Mouse (Mus musculus) midbrain, embryonic 15.5 days (tissue): Measurements from ENCODE around the gene B3gnt9. TPM values are rescaled to one million over a fixed set of nuclear protein-coding genes. Genes with fewer than 3 reads are reported as not detected.
A peak's percentile ranks its signal among the peaks of the same experiment; 100 is the strongest.

ENCODE experiments used
- ATAC-seq: fragments of 200-750 bp; cut with Nextera tagmentation; replicated peaks from 2 replicates; pipeline ENCODE4 v1.8.0; 2017; ENCODE audit warnings: moderate TSS enrichment
- H3K27ac ChIP-seq: fragments of 300-500 bp; sonication (generic); 2 replicates; pipeline ENCODE4 v1.5.1; 2015; ENCODE audit warnings: mild to moderate bottlenecking, inconsistent platforms
- H3K27me3 ChIP-seq: fragments of 300-500 bp; sonication (generic); replicated peaks from 2 replicates; pipeline ENCODE4 v1.6.1; 2015; ENCODE audit warnings: inconsistent platforms
- H3K36me3 ChIP-seq: fragments of 300-500 bp; sonication (generic); replicated peaks from 2 replicates; pipeline ENCODE4 v1.6.1; 2015; ENCODE audit warnings: inconsistent platforms
- H3K4me1 ChIP-seq: fragments of 300-500 bp; sonication (generic); 2 replicates; pipeline ENCODE4 v1.6.1; 2015; ENCODE audit warnings: inconsistent platforms
- H3K4me2 ChIP-seq: fragments of 300-500 bp; sonication (generic); 2 replicates; pipeline ENCODE4 v1.6.1; 2015; ENCODE audit warnings: inconsistent platforms, mild to moderate bottlenecking, moderate library complexity
- H3K4me3 ChIP-seq: fragments of 300-500 bp; sonication (generic); 2 replicates; pipeline ENCODE4 v1.5.1; 2015; ENCODE audit warnings: mild to moderate bottlenecking, inconsistent platforms
- H3K9ac ChIP-seq: fragments of 300-500 bp; sonication (generic); 2 replicates; pipeline ENCODE4 v1.6.1; 2015; ENCODE audit warnings: mild to moderate bottlenecking, inconsistent platforms
- H3K9me3 ChIP-seq: fragments of 300-500 bp; sonication (generic); 2 replicates; pipeline ENCODE4 v1.6.1; 2016; ENCODE audit warnings: inconsistent platforms
- WGBS: fragments of 180-500 bp; shearing (Covaris S2); methylation state at CpG from one replicate; pipeline ENCODE4 v1.1.7; 2015; ENCODE audit warnings: mixed read lengths; 5-methylcytosine and 5-hydroxymethylcytosine counted together
- polyA plus RNA-seq: library from polyadenylated mRNA; unstranded; fragments of >200 nt; fragmentation: Nextera tagmentation; extraction: Ambion mirVana; gene quantifications from 2 replicates; pipeline ENCODE4 v1.2.1, GENCODE M21; 2015

The B3gnt9 gene
- polyA plus RNA-seq, 1 experiment from 2014 or later: 8.1 TPM

DNA sequence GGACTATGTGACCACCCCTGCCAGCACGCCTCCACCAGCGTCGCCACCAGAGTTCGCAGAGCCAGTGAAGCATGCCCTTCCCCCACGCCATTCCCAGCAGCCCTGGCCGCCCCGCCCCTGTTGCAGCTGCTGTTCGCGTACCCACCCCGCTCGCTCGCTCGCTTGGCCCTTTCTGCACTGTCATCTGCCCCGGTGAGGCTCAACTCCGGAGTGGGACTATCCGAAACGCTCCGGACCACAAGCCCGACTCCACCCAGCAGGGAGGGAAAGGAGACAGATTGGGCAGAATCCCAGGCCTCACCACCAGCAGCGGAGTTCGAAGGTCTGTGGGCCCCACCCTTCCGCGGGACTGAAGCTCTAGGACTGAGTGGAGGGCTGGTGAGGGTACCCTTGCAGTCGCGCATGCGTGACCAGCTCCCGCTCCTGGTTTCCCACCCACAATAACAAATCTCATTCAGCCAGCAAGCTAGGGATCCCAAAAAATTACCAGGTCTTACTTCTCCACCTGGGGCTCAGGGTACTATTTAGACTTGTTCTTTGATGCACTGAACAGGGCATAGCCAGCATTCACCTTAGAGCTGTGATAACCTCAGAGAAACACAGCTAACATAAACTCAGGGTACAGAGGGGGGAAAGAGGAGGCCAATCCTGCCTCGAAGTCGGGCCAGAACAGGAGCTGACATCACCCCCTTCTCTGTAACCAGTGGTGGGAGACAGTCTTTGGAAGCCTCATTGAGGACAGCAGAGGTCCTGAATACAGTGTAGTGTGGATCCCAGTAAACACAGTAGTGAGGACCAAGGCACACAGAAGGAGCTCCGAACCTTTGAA, 21.6 kb upstream of the B3gnt9 start:
- Histone ChIP-seq H3K4me2 (peak overlapping the region; percentile 94), H3K9me3 (no peaks in the 10 kb centered on the region), H3K9ac (peak overlapping the region; percentile 44), H3K4me3 (peak overlapping the region; percentile 50), H3K36me3 (peaks cover 7% of the 10 kb centered on the region; the same call in 1 of the 2 replicates), H3K4me1 (peaks cover 28% of the 10 kb centered on the region), H3K27ac (0 out of 2 replicates have a peak overlapping the region, but pooled peaks have one; percentile 17), H3K27me3 (peaks cover 72% of the 10 kb centered on the region)
- 4% methylated on average over 30 of the region's 30 CpGs for WGBS
- ATAC-seq: peak; percentile 56

DNA sequence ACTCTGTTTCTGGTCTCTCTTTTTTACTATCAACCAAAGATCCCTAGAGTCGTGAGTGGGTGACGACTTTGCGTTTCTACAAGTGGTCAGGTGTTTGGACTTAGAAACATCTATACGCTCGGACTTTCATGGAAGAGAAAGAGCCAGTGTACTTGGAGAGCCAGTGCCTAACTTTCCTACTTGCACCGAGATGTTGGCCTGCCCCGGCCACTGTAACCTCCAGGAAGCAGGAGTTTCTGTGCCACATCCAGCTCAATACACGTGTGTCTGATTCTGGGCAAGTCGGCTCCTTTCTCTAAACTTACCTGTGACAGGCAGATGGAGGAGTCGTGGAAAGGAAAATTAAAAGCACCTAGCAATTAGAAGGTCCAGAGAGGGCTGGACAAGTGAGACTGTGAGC, 20.9 kb upstream of the B3gnt9 start, which contains the start of gene Nol3:
TSS of gene Nol3 (plus strand) at position 301 of the 400 bp plus-strand sequence.
- Histone ChIP-seq H3K4me2 (peak within 1 kb of the TSS; percentile 94), H3K27me3 (peaks cover 79% of the 10 kb centered on the region), H3K9ac (peak within 1 kb of the TSS; percentile 44), H3K4me1 (peaks cover 30% of the 10 kb centered on the region), H3K36me3 (peaks cover 4% of the 10 kb centered on the region; the same call in 1 of the 2 replicates), H3K4me3 (peak within 1 kb of the TSS; percentile 50), H3K27ac (0 out of 2 replicates have a peak within 1 kb of the TSS, but pooled peaks have one; percentile 17), H3K9me3 (no peaks in the 10 kb centered on the region)
- peak; percentile 10 for ATAC-seq
- 5% methylated on average over 10 of the region's 10 CpGs for WGBS

DNA sequence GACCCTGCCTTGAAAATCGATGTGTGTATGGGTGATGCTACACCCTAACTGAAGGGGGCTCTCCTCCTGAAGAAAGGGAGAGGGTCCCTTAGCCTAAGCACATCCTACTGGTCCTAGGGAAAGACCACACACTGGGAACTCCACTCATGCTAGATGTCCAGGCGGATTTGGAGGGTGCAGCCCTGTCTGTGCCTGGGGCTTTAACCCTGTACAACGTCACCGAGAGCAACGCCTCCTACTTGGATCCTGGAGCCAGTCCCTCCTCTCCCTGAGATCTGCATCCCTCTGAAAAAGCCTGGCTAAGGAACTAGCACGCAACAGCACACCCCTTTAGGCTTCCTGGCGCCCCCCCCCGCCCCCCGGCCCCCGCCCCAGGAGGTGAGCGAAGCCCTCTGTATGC, 20.4 kb upstream of the B3gnt9 start:
- peaks cover 83% of the 10 kb centered on the region for H3K27me3 ChIP-seq
- H3K4me2 ChIP-seq: peak overlapping the region; percentile 94

DNA sequence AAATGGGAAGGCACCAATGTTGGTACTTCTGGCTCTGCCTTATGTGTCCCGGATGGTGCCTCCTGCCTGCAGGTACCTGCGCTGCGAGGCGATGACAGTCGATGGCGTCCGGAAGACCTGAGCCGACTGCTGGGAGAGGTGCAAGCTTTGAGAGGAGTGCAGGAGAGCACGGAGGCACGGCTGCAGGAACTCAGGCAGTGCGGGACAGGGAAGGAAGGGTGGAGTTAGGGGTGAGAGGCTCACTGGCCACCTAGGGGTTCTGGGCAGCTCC, 15.9 kb upstream of the B3gnt9 start:
- ATAC-seq: no peak
- Histone ChIP-seq H3K4me3 (peak overlapping the region; percentile 14; the same call in 1 of the 2 replicates), H3K4me2 (peak overlapping the region; percentile 24; the same call in 1 of the 2 replicates), H3K4me1 (peaks cover 36% of the 10 kb centered on the region), H3K36me3 (no peaks in the 10 kb centered on the region), H3K27ac (no peak overlapping the region), H3K9ac (no peak overlapping the region), H3K27me3 (peaks cover 91% of the 10 kb centered on the region), H3K9me3 (no peaks in the 10 kb centered on the region)
- WGBS: 2% methylated on average over 11 of the region's 11 CpGs

More for the DNA sequence above, 20.4 kb upstream of the B3gnt9 start:
- no peak for ATAC-seq
- no peak overlapping the region for H3K9ac ChIP-seq
- 6% methylated on average over 11 of the region's 11 CpGs for WGBS
- H3K27ac ChIP-seq: no peak overlapping the region
- 0 out of 2 replicates have a peak, but pooled peaks cover 4% of the 10 kb centered on the region for H3K36me3 ChIP-seq
- peaks cover 34% of the 10 kb centered on the region for H3K4me1 ChIP-seq
- no peaks in the 10 kb centered on the region for H3K9me3 ChIP-seq
- peak overlapping the region; percentile 50; the same call in 1 of the 2 replicates for H3K4me3 ChIP-seq

DNA sequence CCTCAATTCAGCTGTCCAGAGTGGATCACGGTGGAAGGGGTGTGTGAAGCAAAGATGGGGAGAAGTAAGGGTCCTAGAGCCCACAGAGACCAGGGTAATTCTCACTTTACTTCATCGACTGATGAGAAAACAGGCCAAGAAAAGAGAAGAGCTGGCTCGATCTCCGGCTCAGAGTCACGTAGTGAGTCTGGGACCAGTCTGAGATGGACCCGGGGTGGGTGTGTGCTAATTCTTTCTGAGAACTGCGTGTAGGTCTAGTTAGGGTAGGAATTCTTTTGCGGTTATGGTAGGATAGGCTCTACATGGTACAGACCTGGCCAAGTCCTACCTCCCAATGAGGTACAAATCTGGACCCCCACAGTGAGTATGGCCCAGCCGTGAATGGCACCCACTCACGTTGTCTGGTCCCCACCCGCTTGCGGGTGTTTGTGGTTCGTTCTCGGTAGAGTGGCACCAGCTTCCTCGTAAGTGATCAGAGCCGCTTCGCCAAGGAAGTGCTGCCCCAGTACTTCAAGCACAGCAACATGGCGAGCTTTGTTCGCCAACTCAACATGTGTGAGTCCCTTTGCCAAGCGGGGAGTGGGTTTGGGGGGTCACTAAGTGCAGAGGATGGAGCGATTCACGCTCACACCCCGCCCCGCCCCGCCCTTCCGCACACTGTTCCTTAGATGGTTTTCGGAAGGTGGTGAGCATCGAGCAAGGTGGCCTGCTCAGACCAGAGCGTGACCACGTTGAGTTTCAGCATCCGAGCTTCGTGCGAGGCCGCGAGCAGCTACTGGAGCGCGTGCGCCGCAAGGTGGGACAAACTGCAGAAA, 15.4 kb upstream of the B3gnt9 start:
- Histone ChIP-seq H3K4me2 (peak overlapping the region; percentile 85), H3K4me1 (peaks cover 31% of the 10 kb centered on the region), H3K9ac (no peak overlapping the region), H3K36me3 (no peaks in the 10 kb centered on the region), H3K27me3 (peaks cover 91% of the 10 kb centered on the region), H3K4me3 (peak overlapping the region; percentile 54; the same call in 1 of the 2 replicates), H3K27ac (no peak overlapping the region), H3K9me3 (no peaks in the 10 kb centered on the region)
- 3% methylated on average over 39 of the region's 39 CpGs for WGBS
- ATAC-seq: no peak

DNA sequence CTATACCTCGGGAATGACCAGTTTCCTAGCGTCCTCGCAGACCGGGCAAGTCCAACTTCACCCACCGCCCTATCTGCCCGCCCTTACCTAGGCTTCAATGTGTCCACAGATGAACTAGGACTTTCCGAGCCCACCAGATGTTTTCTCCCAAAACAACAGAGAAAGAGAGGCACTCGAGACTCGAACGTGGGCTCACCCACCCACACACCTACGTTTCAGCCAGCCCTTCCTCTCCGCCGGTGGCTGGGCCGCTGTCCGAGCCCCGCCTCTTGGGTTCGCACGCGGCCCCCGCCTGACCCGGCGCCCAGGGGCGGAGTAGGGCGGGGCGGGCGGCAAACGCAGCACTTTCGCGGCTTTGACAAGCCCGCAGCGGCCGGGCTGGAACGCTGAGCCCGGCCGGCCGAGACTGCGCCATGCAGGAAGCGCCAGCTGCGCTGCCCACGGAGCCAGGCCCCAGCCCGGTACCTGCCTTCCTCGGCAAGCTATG, 14.6 kb upstream of the B3gnt9 start, which contains the start of gene Hsf4:
TSS of gene Hsf4 (plus strand) at position 341 of the 487 bp plus-strand sequence.
- Histone ChIP-seq H3K27me3 (peaks cover 89% of the 10 kb centered on the region), H3K4me2 (peak within 1 kb of the TSS; percentile 85), H3K4me1 (peaks cover 37% of the 10 kb centered on the region), H3K9me3 (no peaks in the 10 kb centered on the region), H3K36me3 (no peaks in the 10 kb centered on the region), H3K9ac (peak within 1 kb of the TSS; percentile 49), H3K27ac (peak within 1 kb of the TSS; percentile 66), H3K4me3 (peak within 1 kb of the TSS; percentile 54)
- under 1% methylated on average over 42 of the region's 42 CpGs for WGBS
- no peak for ATAC-seq

DNA sequence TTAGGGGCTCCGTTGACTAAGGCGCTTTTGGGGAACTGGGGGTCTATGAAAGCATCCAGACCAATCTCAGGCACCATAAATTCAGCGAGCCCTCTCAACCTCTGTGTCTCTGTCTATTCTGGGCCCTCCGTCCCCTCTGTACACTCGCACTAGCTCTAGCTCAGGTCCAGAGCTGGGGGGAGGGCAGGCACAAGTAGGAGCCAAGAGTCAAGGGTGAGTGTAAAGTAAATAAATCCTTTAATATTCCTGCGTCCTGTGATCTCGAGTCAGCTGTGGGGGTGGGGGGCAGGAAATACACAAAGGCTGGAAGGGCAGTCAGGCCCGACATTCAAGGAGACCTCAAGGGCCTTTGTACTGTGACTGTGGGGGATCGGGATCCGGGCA, 14.1 kb upstream of the B3gnt9 start:
- H3K4me2 ChIP-seq: peak overlapping the region; percentile 85
- H3K9ac ChIP-seq: peak overlapping the region; percentile 49
- ATAC-seq: peak; percentile 53
- WGBS: 0% methylated on average over 10 of the region's 10 CpGs
- peak overlapping the region; percentile 54 for H3K4me3 ChIP-seq
- H3K27me3 ChIP-seq: peaks cover 86% of the 10 kb centered on the region
- no peak overlapping the region; the same call in 1 of the 2 replicates for H3K27ac ChIP-seq
- H3K9me3 ChIP-seq: no peaks in the 10 kb centered on the region
- H3K4me1 ChIP-seq: peaks cover 39% of the 10 kb centered on the region
- no peaks in the 10 kb centered on the region for H3K36me3 ChIP-seq

DNA sequence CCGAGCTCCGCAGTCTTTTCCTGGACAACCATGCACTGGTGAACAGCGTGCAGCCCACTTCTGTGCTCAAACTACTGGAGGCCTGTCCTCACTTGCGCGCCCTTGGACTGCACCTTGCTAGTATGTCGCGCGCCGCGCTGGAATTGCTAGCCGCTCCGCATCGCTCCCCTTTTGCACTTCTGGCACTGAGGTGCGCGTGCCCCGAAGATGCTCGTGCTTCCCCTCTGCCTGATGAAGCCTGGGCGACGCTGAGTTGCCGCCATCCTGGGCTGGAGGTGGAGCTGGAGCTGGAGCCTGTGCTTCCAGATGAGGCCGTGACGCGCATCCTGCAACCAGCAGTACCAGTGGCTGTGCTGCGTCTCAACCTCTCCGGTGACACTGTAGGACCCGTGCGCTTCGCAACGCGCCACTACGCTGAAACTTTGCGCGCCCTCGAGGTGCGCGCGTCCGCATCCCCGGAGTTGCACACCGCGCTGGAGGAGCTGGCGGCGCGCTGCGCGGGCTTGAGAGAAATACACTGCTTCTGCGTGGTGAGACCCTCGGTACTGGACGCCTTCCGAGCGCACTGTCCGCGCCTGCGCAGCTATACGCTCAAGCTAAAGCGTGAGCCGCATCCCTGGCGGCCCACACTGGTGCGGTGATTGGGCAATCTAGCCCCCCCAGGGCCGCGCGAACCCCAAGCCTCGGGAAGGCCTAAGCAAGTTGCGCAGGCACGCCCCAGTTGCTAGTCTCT, 13.6 kb upstream of the B3gnt9 start:
- H3K36me3 ChIP-seq: no peaks in the 10 kb centered on the region
- peaks cover 41% of the 10 kb centered on the region for H3K4me1 ChIP-seq
- peaks cover 86% of the 10 kb centered on the region for H3K27me3 ChIP-seq
- peak overlapping the region; percentile 85 for H3K4me2 ChIP-seq
- H3K9ac ChIP-seq: peak overlapping the region; percentile 49
- H3K4me3 ChIP-seq: peak overlapping the region; percentile 54
- no peaks in the 10 kb centered on the region for H3K9me3 ChIP-seq
- under 1% methylated on average over 65 of the region's 65 CpGs for WGBS
- H3K27ac ChIP-seq: peak overlapping the region; percentile 66
- ATAC-seq: peak; percentile 93

DNA sequence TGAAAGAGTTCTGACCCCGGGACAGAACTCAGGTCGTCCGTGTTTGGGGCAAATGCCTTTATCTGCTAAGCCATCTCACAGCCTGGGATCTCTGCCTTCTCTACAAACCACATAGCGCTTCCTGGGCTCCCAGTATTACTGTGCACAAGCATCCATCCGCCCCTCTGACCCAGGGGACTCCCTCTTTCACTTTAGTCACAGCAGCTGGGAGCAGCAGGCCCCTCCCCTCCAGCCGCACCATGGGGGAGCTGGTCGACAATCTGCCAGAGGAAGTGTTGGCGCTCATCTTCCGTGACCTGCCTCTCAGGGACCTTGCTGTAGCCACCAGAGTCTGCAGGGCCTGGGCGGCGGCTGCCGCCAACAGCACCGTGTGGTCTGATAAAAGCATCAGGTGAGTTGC, 11.8 kb upstream of the B3gnt9 start:
- ATAC-seq: no peak
- no peaks in the 10 kb centered on the region for H3K36me3 ChIP-seq
- 7% methylated on average over 13 of the region's 13 CpGs for WGBS
- no peak overlapping the region for H3K27ac ChIP-seq
- H3K4me3 ChIP-seq: no peak overlapping the region
- peaks cover 83% of the 10 kb centered on the region for H3K27me3 ChIP-seq
- no peaks in the 10 kb centered on the region for H3K9me3 ChIP-seq
- peaks cover 41% of the 10 kb centered on the region for H3K4me1 ChIP-seq
- H3K4me2 ChIP-seq: no peak overlapping the region
- no peak overlapping the region for H3K9ac ChIP-seq

DNA sequence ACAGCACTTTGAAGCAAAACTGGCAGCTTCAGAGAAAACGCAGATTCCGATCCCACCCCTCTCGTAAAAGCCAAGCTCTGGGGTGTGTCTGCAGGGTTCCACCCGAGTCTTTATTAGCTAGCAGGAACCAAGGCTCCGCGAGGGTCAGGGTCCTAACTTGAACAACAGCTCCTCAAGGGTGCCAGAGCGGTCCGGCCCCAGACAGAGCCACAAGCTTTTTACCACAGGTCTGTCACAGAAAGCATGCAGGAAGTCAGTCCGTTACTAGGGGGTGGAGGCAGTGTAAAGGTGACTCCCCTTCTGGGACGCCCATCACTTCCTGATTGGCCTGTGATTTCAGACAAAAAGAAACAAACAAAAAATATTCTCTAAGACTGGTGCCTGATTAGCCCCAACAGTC, 10.2 kb upstream of the B3gnt9 start:
- Histone ChIP-seq H3K27me3 (peaks cover 83% of the 10 kb centered on the region), H3K4me2 (peak overlapping the region; percentile 77), H3K4me3 (peak overlapping the region; percentile 48), H3K9ac (no peak overlapping the region), H3K4me1 (peaks cover 33% of the 10 kb centered on the region), H3K27ac (no peak overlapping the region), H3K9me3 (no peaks in the 10 kb centered on the region), H3K36me3 (no peaks in the 10 kb centered on the region)
- WGBS: 14% methylated on average over 10 of the region's 10 CpGs
- no peak for ATAC-seq

DNA sequence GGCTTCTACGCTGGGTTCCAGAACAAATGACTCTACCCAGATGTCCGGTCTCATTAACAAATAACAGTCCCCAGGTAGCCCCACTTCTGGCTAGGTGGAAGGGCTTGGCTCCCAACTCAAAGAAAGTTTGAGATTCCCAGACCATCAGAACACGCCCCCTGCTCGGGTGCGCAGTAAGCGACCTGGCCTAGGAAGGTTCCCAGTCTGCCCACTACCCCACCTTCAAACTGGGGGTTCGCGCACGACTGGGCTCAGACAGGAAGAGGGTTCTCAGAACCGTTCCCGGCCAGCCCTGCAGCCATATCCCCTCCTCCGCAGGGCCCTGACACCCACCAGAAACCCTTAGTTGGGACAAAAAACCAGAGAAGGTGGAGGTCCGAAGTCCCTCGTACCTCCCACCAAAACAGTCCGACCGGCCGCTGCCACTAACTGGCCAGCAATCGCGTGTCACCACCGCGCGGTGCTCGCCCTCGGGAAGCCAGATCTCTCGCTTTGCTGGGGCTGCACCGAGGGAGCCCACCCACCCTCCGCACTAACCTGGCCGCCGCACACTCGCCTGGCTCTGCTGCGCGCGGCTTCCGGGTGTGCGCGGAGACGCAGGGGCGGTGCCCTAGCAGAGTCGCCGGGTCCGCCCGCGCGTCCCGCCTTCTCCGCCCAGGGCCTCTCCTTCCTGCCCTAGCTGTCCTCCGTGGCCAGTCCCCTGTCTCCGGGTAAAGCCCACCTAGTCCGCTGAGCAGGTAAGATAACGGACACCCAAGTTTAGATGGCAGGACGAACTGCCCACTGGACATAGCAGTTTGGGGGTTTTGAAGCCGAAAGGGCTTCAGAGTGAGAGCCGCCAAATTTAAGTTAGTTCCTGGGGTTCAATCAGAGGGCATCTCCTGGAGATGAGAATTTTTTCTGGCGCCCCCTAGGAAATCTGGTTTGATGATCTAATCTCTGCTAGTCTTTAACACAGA, 9.3 kb upstream of the B3gnt9 start, which contains the start of the genes Tradd and Fbxl8:
TSS of gene Tradd (minus strand) at position 586 of the 959 bp plus-strand sequence.
TSS of gene Fbxl8 (plus strand) at position 625 of the 959 bp plus-strand sequence.
- peak within 1 kb of the TSS; percentile 41 for H3K9ac ChIP-seq
- H3K36me3 ChIP-seq: no peaks in the 10 kb centered on the region
- peak within 1 kb of the TSS; percentile 48 for H3K4me3 ChIP-seq
- H3K4me2 ChIP-seq: peak within 1 kb of the TSS; percentile 77
- under 1% methylated on average over 54 of the region's 54 CpGs for WGBS
- no peak for ATAC-seq
- H3K4me1 ChIP-seq: peaks cover 32% of the 10 kb centered on the region
- H3K9me3 ChIP-seq: no peaks in the 10 kb centered on the region
- H3K27ac ChIP-seq: no peak within 1 kb of the TSS
- H3K27me3 ChIP-seq: peaks cover 82% of the 10 kb centered on the region
